Mouse (Mus musculus) B cell, adult 62 days (primary cell): ENCODE results near the gene Upk1b. TPM values are rescaled to one million over a fixed set of nuclear protein-coding genes. Genes with fewer than 3 reads are reported as not detected.

Experiments used
- total RNA-seq: library from RNA; stranded (reverse); gene quantifications from 4 replicates; pipeline ENCODE4 v1.2.4, GENCODE M21; 2023

The Upk1b gene
- 0.28 TPM in 1 of 4 replicates, not detected in the others for total RNA-seq

DNA sequence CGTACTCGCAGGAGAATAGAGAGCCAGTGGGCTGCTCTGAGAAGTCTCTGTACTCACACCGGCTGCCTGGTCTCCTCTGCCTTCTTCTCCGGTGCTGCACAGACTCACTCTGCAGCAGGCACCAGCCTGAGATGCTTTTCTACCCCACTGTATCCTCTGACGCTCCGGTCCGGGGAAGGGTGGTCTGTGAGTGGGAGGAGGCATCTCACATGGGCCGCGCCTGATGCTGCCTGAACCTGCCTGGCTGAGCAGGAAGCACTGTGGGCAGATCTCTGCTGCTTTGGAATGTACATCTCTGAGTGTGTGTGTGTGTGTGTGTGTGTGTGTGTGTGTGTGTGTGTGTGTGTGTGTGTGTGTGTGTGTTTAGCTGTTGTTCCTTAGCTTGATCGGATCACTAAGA, at the start of gene Upk1b:
Upk1b (minus strand) TSS at position 238 of the 400 bp plus-strand sequence.

DNA sequence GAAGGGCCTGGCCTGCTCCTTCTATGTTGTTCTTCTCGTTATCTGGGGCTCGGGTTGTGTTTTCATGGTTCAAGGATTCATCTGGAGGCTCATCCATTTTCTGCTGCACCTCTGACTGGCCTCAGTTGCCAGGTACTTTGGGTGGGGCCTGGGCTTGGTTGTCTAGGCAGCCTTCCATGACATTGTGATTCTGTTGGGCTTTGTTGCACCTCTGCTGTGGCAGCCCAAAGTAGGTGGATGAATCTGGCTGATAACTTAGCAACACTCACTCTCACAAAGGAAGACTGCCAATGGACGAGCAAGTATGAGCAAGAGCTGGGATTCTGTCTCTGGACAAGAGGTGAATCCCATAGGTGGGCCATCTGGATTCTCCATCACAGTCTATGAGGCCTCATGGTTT, 28.5 kb upstream of the Upk1b start, which contains the start of gene 4930435E12Rik:
4930435E12Rik (minus strand) TSS at position 101 of the 400 bp plus-strand sequence.

DNA sequence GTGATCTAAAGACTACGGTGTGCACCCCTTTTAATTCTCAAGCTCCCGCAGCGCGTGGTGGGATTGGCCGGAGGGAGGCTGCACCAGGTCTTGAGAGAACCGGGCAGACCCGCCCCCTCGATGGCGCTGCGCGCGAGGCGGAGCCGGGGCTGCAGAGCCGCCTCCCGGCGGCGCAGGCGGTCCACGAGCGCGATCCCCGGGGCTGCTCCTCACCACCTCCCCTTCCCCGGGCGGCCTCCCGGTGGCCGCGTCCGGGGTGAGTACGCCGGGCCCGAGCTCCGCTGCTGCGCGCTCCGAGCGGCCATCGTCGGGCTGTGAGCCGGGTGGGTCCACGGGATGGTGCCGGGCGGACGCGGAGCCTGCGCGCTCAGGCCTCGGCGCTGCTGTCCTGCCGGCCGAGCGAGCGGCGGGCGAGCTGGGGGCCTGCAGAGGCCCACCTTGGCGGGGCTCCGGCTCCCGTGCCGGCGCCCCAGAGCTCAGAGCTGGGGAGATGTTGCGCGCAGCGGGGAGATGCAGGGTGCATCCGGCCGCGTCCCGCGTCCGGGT, 57.9 kb downstream of the Upk1b start, which contains the start of gene B4galt4:
B4galt4 (plus strand) TSS at position 152 of the 546 bp plus-strand sequence.

Other genes with a start within 250 kb of the Upk1b start
- 49.9 to 65.0 TPM (median 59.6 TPM) in 4 replicates for gene Tmem39a, start 241.6 kb downstream of the Upk1b start, total RNA-seq
- gene Arhgap31, start 87.1 kb downstream of the Upk1b start, total RNA-seq = 2.8 to 3.8 TPM (median 3.6 TPM) in 4 replicates
- gene B4galt4, start 58.1 kb downstream of the Upk1b start, total RNA-seq = 0.50 to 0.66 TPM (median 0.55 TPM) in 3 of 4 replicates, not detected in the other
- not detected in 4 replicates for gene 4930435E12Rik, start 28.4 kb upstream of the Upk1b start, total RNA-seq
- gene Igsf11, start 92.3 kb upstream of the Upk1b start, total RNA-seq = not detected in 4 replicates